Mouse (Mus musculus) myocyte (in vitro differentiated cells): ENCODE results near the gene Gsdme. TPM values are rescaled to one million over a fixed set of nuclear protein-coding genes. Genes with fewer than 3 reads are reported as not detected.

Experiments used
- H3K27me3 ChIP-seq: one replicate; pipeline ENCODE4 v1.6.1; 2011; ENCODE audit not compliant: control insufficient read depth, insufficient read depth, insufficient read length
- H3K36me3 ChIP-seq: one replicate; pipeline ENCODE4 v1.6.1; 2011; ENCODE audit not compliant: control insufficient read depth, insufficient read depth
- H3K4me2 ChIP-seq: one replicate; pipeline ENCODE4 v1.6.1; 2011; ENCODE audit warnings: low read depth, control low read depth
- H3K4me3 ChIP-seq: one replicate; pipeline ENCODE4 v1.5.1; 2011; ENCODE audit warnings: mild to moderate bottlenecking, control low read depth, moderate library complexity
- H3K79me2 ChIP-seq: one replicate; pipeline ENCODE4 v1.6.1; 2011; ENCODE audit not compliant: control insufficient read depth, insufficient read depth
- H3ac ChIP-seq: one replicate; pipeline ENCODE4 v1.6.1; 2011; ENCODE audit not compliant: control insufficient read depth, insufficient read length
- CEBPB ChIP-seq: IDR thresholded peaks from 2 replicates; pipeline ENCODE4 v1.6.1; 2011; ENCODE audit warnings: mild to moderate bottlenecking, moderate library complexity; ENCODE audit not compliant: poor library complexity, insufficient read depth, severe bottlenecking
- E2F4 ChIP-seq: IDR thresholded peaks from one replicate; pipeline ENCODE4 v1.6.1; 2011; ENCODE audit warnings: mild to moderate bottlenecking, control low read depth, moderate library complexity; ENCODE audit not compliant: insufficient read depth
- MAX ChIP-seq: IDR thresholded peaks from one replicate; pipeline ENCODE4 v1.6.1; 2011; ENCODE audit warnings: low read depth, mild to moderate bottlenecking, control low read depth
- MYOD1 ChIP-seq, 3 experiments: IDR thresholded peaks; one replicate each; pipeline ENCODE4 v1.6.1; 2011; ENCODE audit warnings: control low read depth in 2 of 3, low read depth in 2 of 3, mild to moderate bottlenecking in 2 of 3, moderate library complexity in 1 of 3; ENCODE audit not compliant: insufficient read length in 2 of 3, control insufficient read depth in 1 of 3
- MYOG ChIP-seq, 3 experiments: IDR thresholded peaks; one replicate each; pipeline ENCODE4 v1.6.1; 2011; ENCODE audit warnings: control low read depth in 2 of 3, low read depth in 2 of 3, mild to moderate bottlenecking in 2 of 3; ENCODE audit not compliant: insufficient read length in 2 of 3, control insufficient read depth in 1 of 3, insufficient read depth in 1 of 3
- POLR2A ChIP-seq: IDR thresholded peaks from one replicate; pipeline ENCODE4 v1.6.1; 2011; ENCODE audit warnings: low read depth, mild to moderate bottlenecking, control low read depth, moderate library complexity; ENCODE audit not compliant: insufficient read length
- POLR2AphosphoS2 ChIP-seq: IDR thresholded peaks from one replicate; pipeline ENCODE4 v1.6.1; 2011; ENCODE audit warnings: low read depth, control low read depth; ENCODE audit not compliant: insufficient read length
- REST ChIP-seq: IDR thresholded peaks from one replicate; pipeline ENCODE4 v1.6.1; 2011; ENCODE audit warnings: mild to moderate bottlenecking, control low read depth, moderate library complexity; ENCODE audit not compliant: insufficient read depth, insufficient read length
- SRF ChIP-seq: IDR thresholded peaks from one replicate; pipeline ENCODE4 v1.6.1; 2011; ENCODE audit warnings: low read depth; ENCODE audit not compliant: control insufficient read depth, insufficient read length
- TCF12 ChIP-seq: IDR thresholded peaks from one replicate; pipeline ENCODE4 v1.6.1; 2011; ENCODE audit warnings: mild to moderate bottlenecking, control low read depth; ENCODE audit not compliant: poor library complexity, insufficient read depth, severe bottlenecking
- TCF3 ChIP-seq: IDR thresholded peaks from one replicate; pipeline ENCODE4 v1.6.1; 2011; ENCODE audit warnings: low read depth, control low read depth; ENCODE audit not compliant: insufficient read length
- USF1 ChIP-seq: IDR thresholded peaks from one replicate; pipeline ENCODE4 v1.6.1; 2011; ENCODE audit warnings: low read depth, mild to moderate bottlenecking, control low read depth, moderate library complexity
- polyA plus RNA-seq: library from polyadenylated mRNA; unstranded; fragments of >200 nt; fragmentation: generic; extraction: Trizol; gene quantifications from one replicate; pipeline ENCODE4 v1.2.1, GENCODE M21; 2012; ENCODE audit warnings: missing spikeins

Gene Gsdme
- polyA plus RNA-seq, 1 experiment: 4.7 TPM

DNA sequence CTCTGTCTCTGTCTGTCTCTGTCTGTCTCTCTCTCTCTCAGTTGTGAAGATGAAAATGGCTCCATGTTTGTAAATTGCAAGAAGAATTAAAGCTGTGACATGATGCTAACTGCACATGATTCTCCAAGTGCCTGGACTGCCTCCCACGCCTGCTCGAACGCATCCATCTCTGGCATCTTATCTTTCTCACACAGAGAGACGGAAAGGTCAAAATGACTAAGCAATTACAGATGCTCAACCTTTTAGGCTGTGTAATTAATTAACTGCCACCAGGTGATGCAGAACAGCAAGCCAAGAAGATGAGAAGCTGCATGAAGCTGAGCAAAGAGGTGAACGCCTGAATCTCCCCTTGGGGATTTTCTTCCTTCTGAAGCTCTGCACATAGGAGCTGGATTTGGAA, 23.2 kb downstream of the Gsdme start:
- no peak overlapping the region for H3K4me2 ChIP-seq
- no peak overlapping the region for H3K4me3 ChIP-seq
- H3K79me2 ChIP-seq: no peaks in the 10 kb centered on the region
- no peak overlapping the region for H3ac ChIP-seq
- TF ChIP-seq CEBPB: no peak
- no peak for TF ChIP-seq POLR2A
- TF ChIP-seq POLR2AphosphoS2: no peak
- no peak for TF ChIP-seq USF1
- no peak for TF ChIP-seq TCF12
- TF ChIP-seq E2F4: no peak
- no peak for TF ChIP-seq SRF
- TF ChIP-seq MYOG (IDR thresholded peaks at IDR 0.05; ENCODE audit: control insufficient read depth in 1 of 3, insufficient read depth in 1 of 3, insufficient read length in 2 of 3, low read depth in 2 of 3): no peak
- TF ChIP-seq MAX: no peak
- no peak for TF ChIP-seq MYOD1 (IDR thresholded peaks at IDR 0.05; ENCODE audit: control insufficient read depth in 1 of 3, insufficient read length in 2 of 3, low read depth in 2 of 3)
- no peak for TF ChIP-seq REST
- TF ChIP-seq TCF3: no peak
- H3K27me3 ChIP-seq: no peaks in the 10 kb centered on the region
- H3K36me3 ChIP-seq: no peaks in the 10 kb centered on the region

DNA sequence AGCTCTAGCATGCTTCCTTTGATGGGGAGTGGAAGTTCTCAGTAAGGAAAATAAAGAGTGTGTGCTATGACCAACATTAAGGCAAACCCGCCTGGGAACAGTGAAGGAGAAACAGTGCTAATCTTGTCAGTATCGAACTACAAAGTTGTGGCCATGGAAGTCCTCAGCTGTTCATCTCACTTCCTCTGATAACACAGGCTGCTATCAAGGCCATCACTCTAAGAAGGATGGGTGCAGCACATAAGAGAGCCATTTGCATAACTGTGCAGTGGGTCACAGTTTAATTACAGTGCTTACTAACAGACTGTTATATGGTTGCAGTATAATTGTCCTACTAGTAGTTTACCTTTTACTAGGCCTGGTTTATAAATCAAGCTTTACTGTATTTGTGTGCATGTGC, 23.8 kb downstream of the Gsdme start:
- Histone ChIP-seq H3K27me3 (no peaks in the 10 kb centered on the region), H3K36me3 (no peaks in the 10 kb centered on the region), H3ac (no peak overlapping the region), H3K4me2 (no peak overlapping the region), H3K4me3 (no peak overlapping the region), H3K79me2 (no peaks in the 10 kb centered on the region)
- no peak for TF ChIP-seq REST
- TF ChIP-seq MAX: no peak
- TF ChIP-seq CEBPB: no peak
- TF ChIP-seq TCF12: no peak
- no peak for TF ChIP-seq TCF3
- TF ChIP-seq E2F4: no peak
- TF ChIP-seq SRF: no peak
- no peak for TF ChIP-seq POLR2A

DNA sequence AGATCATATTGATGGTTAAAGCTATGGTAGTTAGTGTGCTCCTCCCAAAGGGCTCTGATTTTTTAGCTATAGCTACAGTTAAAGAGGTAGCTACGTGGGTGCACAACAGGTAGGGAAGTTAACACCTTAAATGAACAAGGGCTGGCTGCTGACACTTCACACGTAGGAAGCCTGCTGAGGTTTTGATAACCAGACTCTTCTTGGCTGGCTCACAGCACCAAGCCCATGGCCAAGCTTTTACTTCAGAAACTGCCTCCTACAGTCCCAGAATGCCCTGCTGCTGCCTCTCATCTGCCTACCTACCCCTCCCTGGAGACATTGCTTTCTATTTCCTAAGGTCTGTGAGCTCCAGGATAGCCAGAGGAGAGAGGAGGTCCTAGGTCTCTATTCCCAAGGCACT, 25.7 kb downstream of the Gsdme start:
- no peak overlapping the region for H3K4me3 ChIP-seq
- TF ChIP-seq E2F4 (no peak), POLR2A (no peak)

DNA sequence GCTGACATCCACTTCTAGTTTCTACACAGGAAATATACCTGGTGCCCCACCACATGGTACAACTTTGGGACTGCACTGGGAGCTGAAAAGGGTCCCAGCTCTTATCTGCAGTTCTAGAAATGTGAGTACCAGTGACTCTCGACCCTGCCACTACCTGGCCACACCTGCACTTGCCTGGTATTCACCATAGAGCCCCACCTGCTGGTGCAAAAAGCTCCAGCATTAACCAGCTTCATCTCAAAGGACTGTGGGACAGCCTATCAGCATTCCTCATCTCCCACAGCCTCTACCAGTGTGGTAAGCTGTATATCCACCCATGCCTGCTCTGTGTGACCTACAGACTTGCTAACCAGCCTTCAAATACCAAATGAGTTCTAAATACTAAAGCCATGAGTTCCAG, 30.7 kb downstream of the Gsdme start:
- TF ChIP-seq TCF3 (no peak), CEBPB (no peak), POLR2AphosphoS2 (no peak), SRF (no peak), TCF12 (no peak), E2F4 (no peak), REST (no peak), MAX (no peak), POLR2A (no peak)
- H3K4me2 ChIP-seq: no peak overlapping the region
- H3K36me3 ChIP-seq: no peaks in the 10 kb centered on the region
- no peaks in the 10 kb centered on the region for H3K79me2 ChIP-seq
- H3K27me3 ChIP-seq: no peaks in the 10 kb centered on the region
- no peak overlapping the region for H3ac ChIP-seq
- H3K4me3 ChIP-seq: no peak overlapping the region

More for the DNA sequence above, 25.7 kb downstream of the Gsdme start:
- Histone ChIP-seq H3K4me2 (no peak overlapping the region), H3K79me2 (no peaks in the 10 kb centered on the region), H3K27me3 (no peaks in the 10 kb centered on the region), H3K36me3 (no peaks in the 10 kb centered on the region), H3ac (no peak overlapping the region)

DNA sequence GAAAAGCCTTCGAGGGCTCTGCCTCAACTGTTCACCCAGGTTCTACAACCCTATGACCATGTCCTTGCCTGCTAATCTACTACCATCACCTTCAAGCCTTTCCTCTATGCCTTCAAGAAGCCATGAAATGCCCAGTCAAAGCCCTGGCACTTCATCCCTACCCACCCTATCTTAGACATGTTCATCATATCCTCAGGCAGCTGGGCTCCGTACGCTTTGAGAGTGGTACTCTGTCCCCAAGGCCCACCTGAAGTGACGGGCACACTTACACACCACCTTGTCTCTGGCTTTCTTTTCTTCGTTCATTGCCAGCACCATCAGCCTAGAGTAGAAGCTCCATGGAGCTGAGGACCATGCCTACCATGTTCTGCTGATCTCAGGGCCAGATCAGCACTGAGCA, 32.4 kb downstream of the Gsdme start:
- Histone ChIP-seq H3K36me3 (no peaks in the 10 kb centered on the region), H3K4me2 (no peak overlapping the region), H3ac (no peak overlapping the region), H3K4me3 (no peak overlapping the region), H3K79me2 (no peaks in the 10 kb centered on the region), H3K27me3 (no peaks in the 10 kb centered on the region)
- no peak for TF ChIP-seq CEBPB
- TF ChIP-seq MYOG (IDR thresholded peaks at IDR 0.05; ENCODE audit: control insufficient read depth in 1 of 3, insufficient read depth in 1 of 3, insufficient read length in 2 of 3, low read depth in 2 of 3): no peak
- TF ChIP-seq TCF12: no peak
- TF ChIP-seq TCF3: no peak
- no peak for TF ChIP-seq MYOD1 (IDR thresholded peaks at IDR 0.05; ENCODE audit: control insufficient read depth in 1 of 3, insufficient read length in 2 of 3, low read depth in 2 of 3)
- no peak for TF ChIP-seq USF1
- TF ChIP-seq MAX: no peak
- no peak for TF ChIP-seq POLR2AphosphoS2
- no peak for TF ChIP-seq POLR2A
- no peak for TF ChIP-seq SRF
- TF ChIP-seq E2F4: no peak
- no peak for TF ChIP-seq REST

DNA sequence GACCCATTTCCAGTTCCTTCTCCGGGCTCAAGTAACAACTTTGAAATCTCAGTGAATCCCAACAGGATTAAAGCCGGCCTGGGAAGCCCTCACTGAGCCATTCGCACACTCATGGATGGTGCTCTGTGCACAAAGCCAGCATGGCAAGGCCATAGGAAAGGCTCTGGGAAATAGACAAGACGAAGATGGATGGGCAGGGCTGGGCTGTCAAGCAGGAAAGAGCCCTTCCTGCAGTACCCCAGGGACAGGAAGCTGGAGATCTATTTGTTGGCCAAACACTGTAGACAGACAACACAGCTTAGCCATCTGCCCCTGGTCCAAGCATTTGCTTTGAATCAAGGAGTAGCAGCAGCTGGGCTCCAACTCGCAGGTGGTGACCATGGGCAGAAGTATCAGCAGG, 35.5 kb downstream of the Gsdme start:
- Histone ChIP-seq H3K27me3 (no peaks in the 10 kb centered on the region), H3K4me2 (no peak overlapping the region), H3K79me2 (no peaks in the 10 kb centered on the region), H3K36me3 (no peaks in the 10 kb centered on the region), H3ac (no peak overlapping the region), H3K4me3 (no peak overlapping the region)
- TF ChIP-seq USF1 (no peak), MYOD1 (IDR thresholded peaks at IDR 0.05; ENCODE audit: control insufficient read depth in 1 of 3, insufficient read length in 2 of 3, low read depth in 2 of 3) (no peak), MYOG (IDR thresholded peaks at IDR 0.05; ENCODE audit: control insufficient read depth in 1 of 3, insufficient read depth in 1 of 3, insufficient read length in 2 of 3, low read depth in 2 of 3) (no peak), SRF (no peak), POLR2A (no peak), POLR2AphosphoS2 (no peak), E2F4 (no peak), TCF12 (no peak), TCF3 (no peak), REST (no peak), MAX (no peak), CEBPB (no peak)
